Mouse (Mus musculus) liver, embryonic 14.5 days (tissue): ENCODE measurements around the gene Rabggta. TPM values are rescaled to one million over a fixed set of nuclear protein-coding genes. Genes with fewer than 3 reads are reported as not detected.

ENCODE experiments used
- ATAC-seq: fragments of 200-750 bp; cut with Nextera tagmentation; 2 replicates; pipeline ENCODE4 v1.8.0; 2017; ENCODE audit warnings: moderate number of reproducible peaks, mild to moderate bottlenecking, moderate library complexity; ENCODE audit not compliant: insufficient read depth
- DNase-seq, 3 experiments: peaks; one replicate each; pipeline ENCODE4 v3.0.0-alpha.2; 2012 to 2013; ENCODE audit warnings: low read depth in 3 of 3, low spot score in 3 of 3
- H3K27ac ChIP-seq: fragments of 300-500 bp; sonication (generic); 2 replicates; pipeline ENCODE4 v1.5.1; 2014; ENCODE audit warnings: moderate library complexity, mild to moderate bottlenecking, control low read depth, inconsistent platforms
- H3K27me3 ChIP-seq: fragments of 300-500 bp; sonication (generic); 2 replicates; pipeline ENCODE4 v1.6.1; 2014; ENCODE audit warnings: mild to moderate bottlenecking, low read length, moderate library complexity; ENCODE audit not compliant: control insufficient read depth, insufficient read depth
- H3K36me3 ChIP-seq: fragments of 300-500 bp; sonication (generic); replicated peaks from 2 replicates; pipeline ENCODE4 v1.6.1; 2014; ENCODE audit warnings: low read depth; ENCODE audit not compliant: control insufficient read depth, insufficient read depth
- H3K4me1 ChIP-seq, 2 experiments: fragments of 200-500 bp in 1 of 2; fragments of 300-500 bp in 1 of 2; sonication (generic) in 1 of 2; replicated peaks; 2 replicates each; pipeline ENCODE4 v1.6.1; 2012 to 2014; ENCODE audit warnings: antibody characterized with exemption in 1 of 2, inconsistent platforms in 1 of 2, low read length in 1 of 2; ENCODE audit not compliant: control insufficient read depth in 2 of 2, insufficient read depth in 2 of 2
- H3K4me2 ChIP-seq: fragments of 300-500 bp; sonication (generic); 2 replicates; pipeline ENCODE4 v1.6.1; 2014; ENCODE audit warnings: low read depth, mild to moderate bottlenecking, control low read depth, moderate library complexity
- H3K4me3 ChIP-seq, 2 experiments: fragments of 200-500 bp in 1 of 2; fragments of 300-500 bp in 1 of 2; sonication (generic) in 1 of 2; 2 replicates each; pipeline ENCODE4 v1.5.1; 2012 to 2014; ENCODE audit warnings: low read depth in 2 of 2, low read length in 2 of 2, mild to moderate bottlenecking in 2 of 2, control low read depth in 1 of 2, inconsistent platforms in 1 of 2, moderate library complexity in 1 of 2; ENCODE audit not compliant: insufficient read depth in 1 of 2
- H3K9ac ChIP-seq: fragments of 300-500 bp; sonication (generic); replicated peaks from 2 replicates; pipeline ENCODE4 v1.6.1; 2014; ENCODE audit warnings: mild to moderate bottlenecking, control low read depth, moderate library complexity
- H3K9me3 ChIP-seq: fragments of 300-500 bp; sonication (generic); 2 replicates; pipeline ENCODE4 v1.6.1; 2016; ENCODE audit warnings: low read length, mixed read lengths; ENCODE audit not compliant: control insufficient read depth
- CTCF ChIP-seq: IDR thresholded peaks from 2 replicates; pipeline ENCODE4 v1.5.1; 2016; ENCODE audit warnings: antibody characterized with exemption, low read depth, control low read depth
- EP300 ChIP-seq: IDR thresholded peaks from 2 replicates; pipeline ENCODE4 v1.6.1; 2016; ENCODE audit warnings: antibody characterized with exemption, low read depth
- WGBS: fragments of 180-500 bp; shearing (Covaris S2); extraction: QIAGEN DNeasy Blood & Tissue Kit; methylation state at CpG from one replicate; pipeline ENCODE4 v1.1.7; 2014; ENCODE audit not compliant: insufficient replicate concordance; 5-methylcytosine and 5-hydroxymethylcytosine counted together
- polyA plus RNA-seq, 2 experiments: library from polyadenylated mRNA; depleted of rRNA in 1 of 2; stranded (reverse) in 1 of 2; unstranded in 1 of 2; fragments of >200 nt; fragmentation: Nextera tagmentation in 1 of 2; extraction: Ambion mirVana in 1 of 2; gene quantifications; 2 replicates each; pipeline versions ENCODE4 v1.2.1 to v1.2.3; 2012 to 2014

The Rabggta gene
- polyA plus RNA-seq, 2 experiments, result 8.1 to 10.9 TPM

DNA sequence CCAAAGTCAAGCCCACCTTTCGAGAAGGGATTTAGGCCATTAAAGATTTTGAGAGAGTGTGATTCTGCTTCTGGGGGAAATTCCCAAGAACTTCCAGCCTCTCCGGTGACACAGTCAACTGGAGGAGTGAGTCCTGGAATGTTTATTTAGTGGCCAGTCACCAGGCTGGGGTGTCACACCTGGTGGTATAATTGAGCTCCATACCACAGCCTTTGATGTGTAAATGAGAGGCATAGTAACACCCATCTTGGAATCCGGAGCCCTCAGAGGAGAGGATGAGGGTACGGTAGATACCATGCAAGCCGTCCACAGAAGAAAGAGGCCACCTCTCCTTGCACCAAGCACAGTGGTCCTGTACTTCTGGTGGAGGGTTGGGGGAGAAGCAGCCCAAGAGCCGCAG is 19.3 kb downstream of the Rabggta start:
- no peak overlapping the region for H3K9ac ChIP-seq
- ATAC-seq (no peak), DNase-seq (no peak)
- TF ChIP-seq EP300, result no peak
- TF ChIP-seq CTCF, result no peak
- no peaks in the 10 kb centered on the region for H3K9me3 ChIP-seq
- WGBS, result 68% methylated on average over 6 of the region's 6 CpGs
- no peak overlapping the region for H3K4me3 ChIP-seq
- H3K4me2 ChIP-seq, result no peak overlapping the region
- no peaks in the 10 kb centered on the region for H3K27me3 ChIP-seq
- no peaks in the 10 kb centered on the region for H3K36me3 ChIP-seq
- peaks cover 0 to 22% of the 10 kb centered on the region in 2 experiments; a peak in 2 of 4 replicates for H3K4me1 ChIP-seq
- H3K27ac ChIP-seq, result no peak overlapping the region

- WGBS, result 66% methylated on average over 9 of the region's 9 CpGs
- H3K36me3 ChIP-seq, result no peaks in the 10 kb centered on the region
- TF ChIP-seq CTCF (no peak), EP300 (no peak)
- no peak overlapping the region for H3K27ac ChIP-seq
- no peaks in the 10 kb centered on the region for H3K9me3 ChIP-seq
- DNase-seq (no peak), ATAC-seq (no peak)
- H3K27me3 ChIP-seq, result no peaks in the 10 kb centered on the region
- H3K4me3 ChIP-seq, result no peak overlapping the region
- H3K9ac ChIP-seq, result no peak overlapping the region
- H3K4me2 ChIP-seq, result no peak overlapping the region
- peaks cover 0 to 8% of the 10 kb centered on the region in 2 experiments; a peak in 1 of 4 replicates for H3K4me1 ChIP-seq
These were observed 20.9 kb downstream of the Rabggta start for GRCm38 (mm10) chr14:55701131-55701530.

DNA sequence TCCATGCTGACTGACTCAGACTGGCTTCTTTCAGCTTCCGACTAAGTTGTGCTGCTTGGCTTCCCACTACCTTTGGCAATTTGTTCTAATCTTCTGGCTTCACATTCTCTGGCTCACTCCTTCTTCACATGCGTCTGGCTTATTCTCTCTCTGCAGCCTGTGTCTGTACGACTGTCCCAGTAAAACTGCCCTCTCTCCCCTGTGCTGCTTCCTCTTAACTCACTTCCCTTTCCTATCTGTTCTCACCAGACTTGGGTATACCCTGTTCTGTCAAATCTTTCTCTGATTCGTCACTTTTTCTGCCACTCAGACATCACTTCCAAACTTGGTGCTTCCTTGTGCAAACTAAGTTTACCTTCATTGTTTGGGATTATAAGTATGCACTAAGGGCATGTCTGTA is 24.8 kb downstream of the Rabggta start:
- Histone ChIP-seq H3K4me1 (0 out of 4 replicates have a peak, but pooled peaks cover 0 to 2% of the 10 kb centered on the region in 2 experiments), H3K4me3 (no peak overlapping the region), H3K9ac (no peak overlapping the region), H3K27me3 (no peaks in the 10 kb centered on the region), H3K27ac (no peak overlapping the region), H3K36me3 (no peaks in the 10 kb centered on the region), H3K9me3 (no peaks in the 10 kb centered on the region), H3K4me2 (no peak overlapping the region)
- DNase-seq (no peak), ATAC-seq (no peak)
- no peak for TF ChIP-seq EP300
- 46% methylated on average over 4 of the region's 4 CpGs for WGBS

DNA sequence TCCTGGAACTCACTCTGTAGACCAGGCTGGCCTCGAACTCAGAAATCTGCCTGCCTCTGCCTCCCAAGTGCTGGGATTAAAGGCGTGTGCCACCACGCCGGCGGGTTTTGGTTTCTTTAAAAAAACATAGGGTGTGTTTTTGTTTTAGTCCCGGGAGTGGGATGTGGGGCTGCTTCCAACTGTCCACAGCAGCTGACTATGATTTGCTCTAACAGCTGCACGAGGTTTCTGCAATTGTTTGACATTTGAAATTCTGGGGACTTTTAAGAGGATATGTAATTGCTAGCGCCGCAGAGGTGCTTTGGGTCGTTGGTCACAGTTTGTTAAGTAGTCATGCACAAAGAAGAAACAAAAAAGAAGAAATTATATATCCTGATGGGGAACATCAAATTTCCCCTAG is 32.6 kb downstream of the Rabggta start:
- H3K36me3 ChIP-seq, result no peaks in the 10 kb centered on the region
- no peak overlapping the region for H3K4me3 ChIP-seq
- 59% methylated on average over 10 of the region's 10 CpGs for WGBS
- no peaks in the 10 kb centered on the region for H3K4me1 ChIP-seq
- no peak overlapping the region for H3K4me2 ChIP-seq
- TF ChIP-seq EP300 (no peak), CTCF (no peak)
- DNase-seq (no peak), ATAC-seq (no peak)
- H3K9me3 ChIP-seq, result no peaks in the 10 kb centered on the region
- no peaks in the 10 kb centered on the region for H3K27me3 ChIP-seq
- H3K9ac ChIP-seq, result no peak overlapping the region
- no peak overlapping the region for H3K27ac ChIP-seq

DNA sequence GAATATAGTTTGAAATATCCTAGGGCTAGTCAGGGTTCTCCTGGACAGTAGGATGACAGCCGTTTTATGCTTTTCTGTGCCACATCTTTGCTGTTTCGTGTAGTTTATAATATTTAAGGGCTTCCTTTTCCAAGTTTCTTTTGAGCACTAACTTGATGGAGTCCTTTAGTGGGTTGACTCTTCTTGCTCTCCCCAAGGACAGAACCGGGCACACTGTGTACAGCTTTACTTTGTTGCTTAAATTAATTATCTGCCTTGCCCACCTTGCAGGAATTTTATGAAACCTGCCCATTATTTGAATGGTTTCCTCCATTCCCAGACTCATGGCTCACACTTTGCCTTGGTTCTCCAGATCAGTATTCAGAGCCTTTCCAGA is 40.0 kb downstream of the Rabggta start:
- Histone ChIP-seq H3K27ac (peak overlapping the region; percentile 80), H3K27me3 (no peaks in the 10 kb centered on the region), H3K4me2 (peak overlapping the region; percentile 85), H3K9ac (peak overlapping the region; percentile 76), H3K9me3 (no peaks in the 10 kb centered on the region), H3K4me3 (peak overlapping the region; percentile 79 to 91), H3K4me1 (peaks cover 2 to 9% of the 10 kb centered on the region in 2 experiments; a peak in 3 of 4 replicates), H3K36me3 (peaks cover 27% of the 10 kb centered on the region)
- peak; percentile 14; the same call in 1 of the 2 replicates for ATAC-seq
- WGBS, result 14% methylated on average over 3 of the region's 3 CpGs
- TF ChIP-seq CTCF (no peak), EP300 (no peak)
- no peak for DNase-seq
